Mouse (Mus musculus): ENCODE measurements at regions not wholly inside any gene's neighbourhood (a gene's known extent, or its start where the extent isn't known, plus 50 kb on each side); places are given as distances from the start of the nearest gene placed in this dataset.

- TF ChIP-seq GATA1 (IDR thresholded peaks at IDR 0.05; ENCODE audit: low read length) = no peak
- no peak for TF ChIP-seq TAL1 (IDR thresholded peaks at IDR 0.05; ENCODE audit: low read length)
These were observed 93.3 kb upstream of the Jarid2 start for GRCm38 (mm10) chr13:44636008-44636335.

All from erythroblast, embryonic 14.5 days (primary cell).